Mouse (Mus musculus) forebrain, embryonic 13.5 days (tissue): ENCODE results near the gene F830045P16Rik. TPM values are rescaled to one million over a fixed set of nuclear protein-coding genes. Genes with fewer than 3 reads are reported as not detected.

Experiments used
- ATAC-seq: fragments of 200-750 bp; cut with Nextera tagmentation; 2 replicates; pipeline ENCODE4 v1.8.0; 2017
- H3K27ac ChIP-seq: fragments of 300-500 bp; sonication (generic); 2 replicates; pipeline ENCODE4 v1.5.1; 2015; ENCODE audit warnings: inconsistent platforms, mild to moderate bottlenecking, moderate library complexity
- H3K27me3 ChIP-seq: fragments of 300-500 bp; sonication (generic); 2 replicates; pipeline ENCODE4 v1.6.1; 2015; ENCODE audit warnings: mild to moderate bottlenecking, inconsistent platforms
- H3K36me3 ChIP-seq: fragments of 300-500 bp; sonication (generic); 2 replicates; pipeline ENCODE4 v1.6.1; 2015; ENCODE audit warnings: mild to moderate bottlenecking, inconsistent platforms; ENCODE audit not compliant: poor library complexity, severe bottlenecking
- H3K4me1 ChIP-seq: fragments of 300-500 bp; sonication (generic); 2 replicates; pipeline ENCODE4 v1.6.1; 2015; ENCODE audit warnings: inconsistent platforms
- H3K4me2 ChIP-seq: fragments of 300-500 bp; sonication (generic); 2 replicates; pipeline ENCODE4 v1.6.1; 2015; ENCODE audit warnings: inconsistent platforms, mild to moderate bottlenecking, moderate library complexity
- H3K4me3 ChIP-seq: fragments of 300-500 bp; sonication (generic); 2 replicates; pipeline ENCODE4 v1.5.1; 2015; ENCODE audit warnings: mild to moderate bottlenecking, inconsistent platforms
- H3K9ac ChIP-seq: fragments of 300-500 bp; sonication (generic); 2 replicates; pipeline ENCODE4 v1.6.1; 2015; ENCODE audit warnings: mild to moderate bottlenecking, inconsistent platforms
- H3K9me3 ChIP-seq: fragments of 300-500 bp; sonication (generic); replicated peaks from 2 replicates; pipeline ENCODE4 v1.6.1; 2016; ENCODE audit warnings: inconsistent platforms
- WGBS: fragments of 180-500 bp; shearing (Covaris S2); methylation state at CpG from one replicate; pipeline ENCODE4 v1.1.7; 2015; 5-methylcytosine and 5-hydroxymethylcytosine counted together
- polyA plus RNA-seq: library from polyadenylated mRNA; unstranded; fragments of >200 nt; fragmentation: Nextera tagmentation; extraction: Ambion mirVana; gene quantifications from 2 replicates; pipeline ENCODE4 v1.2.1, GENCODE M21; 2015

Gene F830045P16Rik
- polyA plus RNA-seq, 1 experiment from 2014 or later: not detected

GRCm38 (mm10) chr2:129423741-129424140, 112.7 kb downstream of the F830045P16Rik start:
- Histone ChIP-seq H3K27me3 (no peaks in the 10 kb centered on the region), H3K4me3 (no peak overlapping the region), H3K4me2 (no peak overlapping the region), H3K9ac (no peak overlapping the region), H3K36me3 (no peaks in the 10 kb centered on the region), H3K9me3 (no peaks in the 10 kb centered on the region; the same call in 1 of the 2 replicates), H3K27ac (no peak overlapping the region), H3K4me1 (no peaks in the 10 kb centered on the region)
- WGBS: 19% methylated on average over 3 of the region's 3 CpGs
- no peak for ATAC-seq

DNA sequence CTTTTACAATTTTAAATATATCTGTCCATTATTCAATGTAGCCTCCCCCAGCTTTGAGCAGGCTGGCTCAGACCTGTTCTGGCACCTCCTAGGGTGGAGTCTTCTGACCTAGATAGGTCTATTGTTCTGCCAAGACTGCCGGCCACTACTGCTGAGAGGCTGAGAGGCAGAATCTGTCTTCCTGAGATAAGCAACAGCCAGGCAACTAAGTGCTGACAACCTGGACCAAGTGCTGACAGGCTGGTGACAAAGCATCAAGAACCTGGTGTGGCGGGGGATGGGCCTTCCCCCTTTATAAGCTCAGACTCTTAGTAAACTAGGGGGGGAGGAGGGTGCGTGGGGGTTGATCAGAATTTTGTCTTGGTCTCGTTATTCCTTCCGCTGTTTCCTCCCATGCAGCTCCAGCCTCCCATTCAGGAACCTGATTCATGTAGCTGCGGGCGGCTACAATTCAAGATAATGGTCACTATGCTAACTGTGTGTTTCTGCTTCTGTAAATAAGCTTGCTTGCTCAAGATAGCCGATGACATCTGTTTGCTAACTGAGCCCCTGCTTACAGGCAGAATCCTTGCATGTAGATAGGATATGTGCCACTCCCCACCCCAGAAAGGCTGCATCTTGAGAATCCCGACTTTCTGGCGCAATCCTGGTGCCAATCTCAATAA, 115.4 kb downstream of the F830045P16Rik start:
- Histone ChIP-seq H3K4me2 (no peak overlapping the region), H3K4me3 (no peak overlapping the region), H3K36me3 (no peaks in the 10 kb centered on the region), H3K27me3 (no peaks in the 10 kb centered on the region), H3K4me1 (no peaks in the 10 kb centered on the region), H3K9me3 (no peaks in the 10 kb centered on the region; the same call in 1 of the 2 replicates), H3K9ac (no peak overlapping the region), H3K27ac (no peak overlapping the region)
- 91% methylated on average over 10 of the region's 10 CpGs for WGBS
- no peak for ATAC-seq

DNA sequence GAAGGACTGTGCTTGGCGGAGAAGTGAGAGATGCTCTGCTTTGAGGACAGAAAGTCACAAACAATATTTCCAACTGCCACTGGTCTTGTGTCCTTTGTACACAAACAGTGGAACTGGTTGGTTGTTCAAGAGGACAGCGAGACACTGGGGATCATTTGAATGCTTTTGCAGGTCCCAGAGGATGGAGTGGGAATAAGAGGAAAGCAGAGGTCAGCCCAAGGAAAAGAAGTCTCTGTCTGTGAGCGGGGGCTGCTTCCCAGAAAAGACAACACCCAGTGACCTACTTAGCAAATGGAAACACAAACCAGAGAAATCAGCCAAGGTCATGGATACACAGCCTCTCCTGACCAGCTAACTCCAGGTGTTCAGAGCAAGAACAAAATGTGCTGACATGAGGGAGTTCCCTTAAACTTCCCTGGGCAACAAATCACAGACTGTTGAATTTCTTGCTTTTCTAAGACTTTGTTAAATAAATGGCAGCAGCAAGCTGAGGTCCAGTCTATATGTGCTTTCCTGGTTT, 117.0 kb downstream of the F830045P16Rik start:
- 91% methylated on average over 3 of the region's 3 CpGs for WGBS
- Histone ChIP-seq H3K9me3 (no peaks in the 10 kb centered on the region; the same call in 1 of the 2 replicates), H3K4me2 (no peak overlapping the region), H3K4me1 (no peaks in the 10 kb centered on the region), H3K4me3 (no peak overlapping the region), H3K9ac (no peak overlapping the region), H3K27me3 (no peaks in the 10 kb centered on the region), H3K27ac (no peak overlapping the region), H3K36me3 (no peaks in the 10 kb centered on the region)
- ATAC-seq: no peak

- 82% methylated on average over 3 of the region's 3 CpGs for WGBS
- no peak overlapping the region for H3K4me2 ChIP-seq
- H3K9ac ChIP-seq: no peak overlapping the region
- no peak overlapping the region for H3K4me3 ChIP-seq
- ATAC-seq: no peak
- no peaks in the 10 kb centered on the region for H3K9me3 ChIP-seq
- H3K4me1 ChIP-seq: no peaks in the 10 kb centered on the region
- H3K36me3 ChIP-seq: no peaks in the 10 kb centered on the region
- H3K27me3 ChIP-seq: no peaks in the 10 kb centered on the region
- H3K27ac ChIP-seq: no peak overlapping the region
Observed at GRCm38 (mm10) chr2:129414593-129414992, 121.8 kb downstream of the F830045P16Rik start.

DNA sequence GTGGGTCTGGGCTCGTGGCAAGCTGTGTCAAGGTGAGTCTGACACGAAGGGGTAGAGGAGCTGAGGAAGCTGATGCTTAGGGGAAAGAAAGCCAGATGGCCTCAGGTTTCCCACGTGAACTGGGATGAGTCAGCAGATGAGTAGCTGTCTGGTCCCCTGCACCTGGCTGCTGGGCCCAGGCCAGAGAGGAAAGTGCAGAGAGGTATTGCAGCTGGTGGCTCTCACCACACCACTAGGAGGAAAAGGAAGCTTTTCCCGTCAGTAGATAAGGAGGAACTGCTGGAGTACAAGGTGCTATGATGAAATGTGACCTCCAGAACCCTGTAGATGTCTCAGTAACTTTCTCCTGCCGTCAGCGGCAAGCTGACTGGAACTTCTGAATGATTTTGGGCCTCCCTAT, 122.9 kb downstream of the F830045P16Rik start:
- no peaks in the 10 kb centered on the region for H3K27me3 ChIP-seq
- H3K36me3 ChIP-seq: no peaks in the 10 kb centered on the region
- no peaks in the 10 kb centered on the region for H3K4me1 ChIP-seq
- WGBS: 77% methylated on average over 6 of the region's 6 CpGs
- H3K9ac ChIP-seq: no peak overlapping the region
- H3K4me2 ChIP-seq: no peak overlapping the region
- no peak for ATAC-seq
- H3K9me3 ChIP-seq: no peaks in the 10 kb centered on the region
- no peak overlapping the region for H3K27ac ChIP-seq
- H3K4me3 ChIP-seq: no peak overlapping the region

DNA sequence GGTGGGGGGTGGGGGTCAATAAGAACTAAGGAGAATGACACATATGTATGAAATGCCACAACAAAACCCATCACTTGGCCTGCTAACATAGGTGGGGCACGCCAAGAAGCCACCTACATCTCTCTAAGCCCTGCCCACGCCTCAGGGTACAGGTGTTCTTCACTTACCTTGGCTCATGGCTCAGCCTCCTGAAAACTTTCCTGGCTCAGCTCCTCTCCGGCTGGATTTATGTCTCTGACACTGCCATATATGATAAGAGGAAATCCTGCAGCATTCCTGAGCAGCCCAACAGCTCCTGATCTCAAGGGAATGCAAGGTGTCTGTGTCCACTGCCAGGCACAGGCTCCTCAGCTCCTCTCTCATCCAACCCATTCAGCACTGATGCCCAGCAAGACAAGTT, 124.8 kb downstream of the F830045P16Rik start:
- no peak for ATAC-seq
- H3K4me3 ChIP-seq: no peak overlapping the region
- H3K36me3 ChIP-seq: no peaks in the 10 kb centered on the region
- H3K27me3 ChIP-seq: no peaks in the 10 kb centered on the region
- no peaks in the 10 kb centered on the region for H3K9me3 ChIP-seq
- H3K27ac ChIP-seq: no peak overlapping the region
- H3K9ac ChIP-seq: no peak overlapping the region
- H3K4me2 ChIP-seq: no peak overlapping the region
- 88% methylated on average over 3 of the region's 3 CpGs for WGBS
- no peaks in the 10 kb centered on the region for H3K4me1 ChIP-seq

DNA sequence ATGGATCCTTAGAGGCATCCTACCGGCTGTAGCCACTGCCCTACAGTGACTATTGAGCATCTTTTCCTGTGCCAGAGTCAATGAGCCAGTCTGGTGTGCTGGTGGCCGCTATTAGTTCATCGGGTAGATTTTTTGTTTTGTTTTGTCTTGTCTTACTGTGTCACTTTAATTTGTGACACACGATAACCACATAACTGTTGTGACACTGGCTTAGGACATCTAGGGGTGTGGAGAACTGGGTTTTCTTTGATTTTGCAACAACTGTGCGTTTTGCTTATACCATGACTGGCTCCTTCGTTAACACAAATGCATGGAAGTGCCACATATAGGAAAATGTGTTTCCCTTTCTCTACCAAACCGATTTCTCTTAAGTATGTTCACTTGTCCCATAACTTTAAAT, 126.1 kb downstream of the F830045P16Rik start:
- H3K4me3 ChIP-seq: no peak overlapping the region
- H3K9me3 ChIP-seq: no peaks in the 10 kb centered on the region
- H3K9ac ChIP-seq: no peak overlapping the region
- ATAC-seq: no peak
- no peaks in the 10 kb centered on the region for H3K4me1 ChIP-seq
- no peak overlapping the region for H3K27ac ChIP-seq
- WGBS: 92% methylated on average over 7 of the region's 7 CpGs
- no peaks in the 10 kb centered on the region for H3K36me3 ChIP-seq
- no peak overlapping the region for H3K4me2 ChIP-seq
- H3K27me3 ChIP-seq: no peaks in the 10 kb centered on the region

GRCm38 (mm10) chr2:129408476-129408875, 127.9 kb downstream of the F830045P16Rik start:
- H3K9ac ChIP-seq: no peak overlapping the region; the same call in 1 of the 2 replicates
- H3K4me1 ChIP-seq: no peaks in the 10 kb centered on the region
- no peaks in the 10 kb centered on the region for H3K9me3 ChIP-seq
- 19% methylated on average over 18 of the region's 18 CpGs for WGBS
- H3K27ac ChIP-seq: no peak overlapping the region
- peak; percentile 73; the same call in 1 of the 2 replicates for ATAC-seq
- no peak overlapping the region for H3K4me3 ChIP-seq
- H3K36me3 ChIP-seq: no peaks in the 10 kb centered on the region
- H3K4me2 ChIP-seq: no peak overlapping the region
- H3K27me3 ChIP-seq: no peaks in the 10 kb centered on the region

Other genes starting within 250 kb of the F830045P16Rik start
- gene Ckap2l, start 239.4 kb downstream of the F830045P16Rik start, polyA plus RNA-seq: 41.1 and 41.6 TPM in 2 replicates
- gene Il1a, start 226.6 kb downstream of the F830045P16Rik start, polyA plus RNA-seq: 0.22 and 0.23 TPM in 2 replicates
- 0.17 TPM in 1 of 2 replicates, not detected in the other for gene Il1b, start 165.5 kb downstream of the F830045P16Rik start, polyA plus RNA-seq
- 16.9 and 19.5 TPM in 2 replicates for gene Sirpa, start 56.2 kb upstream of the F830045P16Rik start, polyA plus RNA-seq
- 2.4 and 2.8 TPM in 2 replicates for gene Pdyn, start 163.2 kb upstream of the F830045P16Rik start, polyA plus RNA-seq